Mouse (Mus musculus) ES-E14 (cell line): ENCODE data around the gene Cdc16. TPM values are rescaled to one million over a fixed set of nuclear protein-coding genes. Genes with fewer than 3 reads are reported as not detected.

ENCODE experiments used
- DNase-seq: peaks from one replicate; pipeline ENCODE4 v3.0.0-alpha.2; 2013; ENCODE audit warnings: low read depth, low spot score
- H3K27ac ChIP-seq: 2 replicates; pipeline ENCODE4 v1.5.1; 2012; ENCODE audit warnings: low read depth, mild to moderate bottlenecking, low read length, moderate library complexity, mixed read lengths; ENCODE audit not compliant: poor library complexity, insufficient read depth, severe bottlenecking
- H3K36me3 ChIP-seq: 2 replicates; pipeline ENCODE4 v1.6.1; 2012; ENCODE audit warnings: mild to moderate bottlenecking, low read length, moderate library complexity, mixed read lengths; ENCODE audit not compliant: control insufficient read depth, poor library complexity, insufficient read depth, severe bottlenecking
- H3K4me1 ChIP-seq, 2 experiments: fragments of 150-350 bp in 1 of 2; sonication (generic) in 1 of 2; 2 replicates each; pipeline ENCODE4 v1.6.1; 2012; ENCODE audit warnings: low read length in 2 of 2, mild to moderate bottlenecking in 1 of 2, mixed read lengths in 1 of 2; ENCODE audit not compliant: control insufficient read depth in 2 of 2, insufficient read depth in 2 of 2, poor library complexity in 1 of 2
- H3K4me3 ChIP-seq, 2 experiments: fragments of 150-350 bp in 1 of 2; sonication (generic) in 1 of 2; 2 replicates each; pipeline ENCODE4 v1.5.1; 2012; ENCODE audit warnings: low read length in 2 of 2, low read depth in 1 of 2, mild to moderate bottlenecking in 1 of 2, mixed read lengths in 1 of 2; ENCODE audit not compliant: insufficient read depth in 1 of 2, poor library complexity in 1 of 2, severe bottlenecking in 1 of 2
- H3K9ac ChIP-seq: 2 replicates; pipeline ENCODE4 v1.6.1; 2012; ENCODE audit warnings: low read depth, mild to moderate bottlenecking, low read length, mixed read lengths; ENCODE audit not compliant: poor library complexity, insufficient read depth, severe bottlenecking
- H3K9me3 ChIP-seq: fragments of 150-350 bp; sonication (generic); 2 replicates; pipeline ENCODE4 v1.6.1; 2012; ENCODE audit warnings: low read depth, mild to moderate bottlenecking, low read length; ENCODE audit not compliant: control insufficient read depth, insufficient read depth
- CHD2 ChIP-seq: IDR thresholded peaks from 2 replicates; pipeline ENCODE4 v1.6.1; 2014; ENCODE audit warnings: mild to moderate bottlenecking, low read depth, low read length, inconsistent platforms
- HCFC1 ChIP-seq: IDR thresholded peaks from 2 replicates; pipeline ENCODE4 v1.6.1; 2012; ENCODE audit warnings: low read length, inconsistent platforms, borderline replicate concordance; ENCODE audit not compliant: insufficient read depth
- MAFK ChIP-seq: IDR thresholded peaks from 2 replicates; pipeline ENCODE4 v1.6.1; 2014; ENCODE audit warnings: mild to moderate bottlenecking, low read depth, low read length, inconsistent platforms; ENCODE audit not compliant: insufficient read depth
- ZC3H11A ChIP-seq: IDR thresholded peaks from 2 replicates; pipeline ENCODE4 v1.6.1; 2012; ENCODE audit warnings: low read depth, mild to moderate bottlenecking, inconsistent platforms, low read length, borderline replicate concordance
- ZNF384 ChIP-seq: IDR thresholded peaks from 2 replicates; pipeline ENCODE4 v1.6.1; 2012; ENCODE audit warnings: low read depth, low read length, inconsistent platforms
- in situ Hi-C, 2 experiments: fragments of 600-800 bp; cut with MboI; formaldehyde crosslinking; loops; one replicate each; pipeline ENCODE4 v1.15.1; 2025; ENCODE audit warnings: low sequenced_read_pairs in 2 of 2, inconsistent platforms in 1 of 2; ENCODE audit not compliant: unreplicated experiment in 2 of 2
- total RNA-seq: library from RNA; depleted of rRNA; stranded (reverse); fragments of 300-350 nt; gene quantifications from 2 replicates; pipeline ENCODE4 v1.2.3, GENCODE M21; 2012

Gene Cdc16
- total RNA-seq, 1 experiment, result 63.6 TPM

DNA sequence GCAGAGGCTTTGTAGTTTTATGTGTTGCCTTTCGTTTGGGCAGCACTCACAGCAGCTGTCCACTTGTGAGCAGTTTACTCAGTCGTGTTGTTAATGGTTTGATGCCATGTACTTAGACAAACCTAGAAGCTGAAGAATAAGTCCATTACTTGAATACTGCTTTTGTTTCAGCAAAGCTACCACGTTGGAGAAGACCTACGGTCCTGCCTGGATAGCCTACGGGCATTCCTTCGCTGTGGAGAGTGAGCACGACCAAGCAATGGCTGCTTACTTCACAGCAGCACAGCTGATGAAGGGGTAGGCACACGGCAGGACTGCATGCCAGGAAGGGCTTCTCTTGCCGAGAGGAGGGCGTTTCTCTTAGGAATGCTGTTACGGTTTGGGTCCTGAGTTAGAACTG lies 11.7 kb downstream of the Cdc16 start:
- DNase-seq, result no peak

GRCm38 (mm10) chr8:13780536-13780935 lies 23.1 kb downstream of the Cdc16 start:
- H3K9ac ChIP-seq, result no peak overlapping the region
- in situ Hi-C loops, result no loop called here
- no peaks in the 10 kb centered on the region for H3K9me3 ChIP-seq
- DNase-seq, result no peak
- no peak overlapping the region for H3K4me3 ChIP-seq
- H3K36me3 ChIP-seq, result peaks cover 27% of the 10 kb centered on the region
- TF ChIP-seq ZC3H11A, result no peak
- 0 out of 2 replicates have a peak, but pooled peaks have one; percentile 19 for TF ChIP-seq MAFK
- H3K27ac ChIP-seq, result no peak overlapping the region
- peaks cover 0 to 4% of the 10 kb centered on the region in 2 experiments; a peak in 1 of 4 replicates for H3K4me1 ChIP-seq

More for the DNA sequence above, 11.7 kb downstream of the Cdc16 start:
- no peak overlapping the region for H3K4me3 ChIP-seq
- TF ChIP-seq MAFK (no peak), HCFC1 (no peak), ZC3H11A (no peak), CHD2 (no peak), ZNF384 (no peak)
- in situ Hi-C loops, result loop anchor here in 1 of 2 experiments (25.0 kb wide), 1 partner anchor 357 kb away; the partner anchor contains the start of gene Grk1
- no peaks in the 10 kb centered on the region for H3K4me1 ChIP-seq
- peaks cover 36% of the 10 kb centered on the region for H3K36me3 ChIP-seq
- H3K9ac ChIP-seq, result no peak overlapping the region
- no peak overlapping the region for H3K27ac ChIP-seq
- H3K9me3 ChIP-seq, result no peaks in the 10 kb centered on the region

GRCm38 (mm10) chr8:13785250-13785763 lies 27.8 kb downstream of the Cdc16 start, which contains the start of gene Upf3a:
Upf3a (plus strand) TSS chr8:13785615.
- Histone ChIP-seq H3K27ac (peak within 1 kb of the TSS; percentile 96), H3K36me3 (peaks cover 15% of the 10 kb centered on the region), H3K9me3 (no peaks in the 10 kb centered on the region), H3K9ac (peak within 1 kb of the TSS; percentile 98), H3K4me1 (peaks cover 2 to 5% of the 10 kb centered on the region in 2 experiments; a peak in 1 of 4 replicates), H3K4me3 (peak within 1 kb of the TSS; percentile 83 to 88)
- in situ Hi-C loops, result no loop called here
- peak; percentile 90 for DNase-seq
- TF ChIP-seq CHD2 (peak; percentile 87; the same call in 1 of the 2 replicates), HCFC1 (peak; percentile 73), MAFK (no peak), ZC3H11A (no peak), ZNF384 (no peak)

- no peaks in the 10 kb centered on the region for H3K9me3 ChIP-seq
- TF ChIP-seq MAFK (no peak), CHD2 (peak; percentile 88), ZC3H11A (0 out of 2 replicates have a peak, but pooled peaks have one; percentile 8), HCFC1 (0 out of 2 replicates have a peak, but pooled peaks have one; percentile 10), ZNF384 (no peak)
- peak overlapping the region; percentile 83 to 88 for H3K4me3 ChIP-seq
- H3K27ac ChIP-seq, result peak overlapping the region; percentile 96
- in situ Hi-C loops, result no loop called here
- peak overlapping the region; percentile 98 for H3K9ac ChIP-seq
- DNase-seq, result peak; percentile 96
- peaks cover 2 to 5% of the 10 kb centered on the region in 2 experiments; a peak in 1 of 4 replicates for H3K4me1 ChIP-seq
- H3K36me3 ChIP-seq, result peaks cover 11% of the 10 kb centered on the region
These were observed 28.4 kb downstream of the Cdc16 start for GRCm38 (mm10) chr8:13785764-13786299.
